Mouse (Mus musculus): ENCODE measurements around the gene Rbm42. TPM values are rescaled to one million over a fixed set of nuclear protein-coding genes. Genes with fewer than 3 reads are reported as not detected.

Gene Rbm42
- polyA plus RNA-seq, 1 experiment from 2014 or later: 125 TPM

- H3K4me1 ChIP-seq (ENCODE audit: control insufficient read depth, insufficient read depth, low read length): no peaks in the 10 kb centered on the region
- no peaks in the 10 kb centered on the region for H3K9me3 ChIP-seq (ENCODE audit: control insufficient read depth, low read length)
- H3K4me2 ChIP-seq (ENCODE audit: low read depth, severe bottlenecking): no peak overlapping the region
- no peak for ATAC-seq (ENCODE audit: insufficient number of reproducible peaks, low FRiP score, low TSS enrichment, low read depth)
- H3K4me3 ChIP-seq (ENCODE audit: low read depth, low read length): no peak overlapping the region
- WGBS: 41% methylated on average over 3 of the region's 3 CpGs
- H3K27ac ChIP-seq (replicated peaks; ENCODE audit: low read depth, low read length): no peak overlapping the region
- no peak overlapping the region for H3K9ac ChIP-seq (ENCODE audit: low read length)
- H3K36me3 ChIP-seq (ENCODE audit: control insufficient read depth, insufficient read depth, low read length): no peaks in the 10 kb centered on the region
- H3K27me3 ChIP-seq (ENCODE audit: control insufficient read depth, insufficient read depth, low read length): no peaks in the 10 kb centered on the region
- DNase-seq (ENCODE audit: low spot score): no peak
Measured at GRCm38 (mm10) chr7:30669229-30669628, 19.1 kb upstream of the Rbm42 start.

- Histone ChIP-seq H3K9me3 (ENCODE audit: control insufficient read depth, low read length) (no peaks in the 10 kb centered on the region), H3K9ac (ENCODE audit: low read length) (peak overlapping the region; percentile 76), H3K27me3 (ENCODE audit: control insufficient read depth, insufficient read depth, low read length) (no peaks in the 10 kb centered on the region), H3K36me3 (ENCODE audit: control insufficient read depth, insufficient read depth, low read length) (no peaks in the 10 kb centered on the region), H3K4me1 (ENCODE audit: control insufficient read depth, insufficient read depth, low read length) (no peaks in the 10 kb centered on the region), H3K27ac (replicated peaks; ENCODE audit: low read depth, low read length) (no peak overlapping the region), H3K4me2 (ENCODE audit: low read depth, severe bottlenecking) (peak overlapping the region; percentile 51), H3K4me3 (ENCODE audit: low read depth, low read length) (peak overlapping the region; percentile 61)
- ATAC-seq (ENCODE audit: insufficient number of reproducible peaks, low FRiP score, low TSS enrichment, low read depth): 0 out of 2 replicates have a peak, but pooled peaks have one; percentile 31
- DNase-seq (ENCODE audit: low spot score): peak; percentile 26
- WGBS: 11% methylated on average over 11 of the region's 11 CpGs
Measured at GRCm38 (mm10) chr7:30665321-30665720, 15.2 kb upstream of the Rbm42 start.

GRCm38 (mm10) chr7:30664529-30665200, 14.5 kb upstream of the Rbm42 start, which contains the start of gene Haus5:
TSS of gene Haus5 (minus strand) at chr7:30664994.
- Histone ChIP-seq H3K27me3 (ENCODE audit: control insufficient read depth, insufficient read depth, low read length) (no peaks in the 10 kb centered on the region), H3K4me3 (ENCODE audit: low read depth, low read length) (peak within 1 kb of the TSS; percentile 61), H3K36me3 (ENCODE audit: control insufficient read depth, insufficient read depth, low read length) (no peaks in the 10 kb centered on the region; the same call in 1 of the 2 replicates), H3K4me2 (ENCODE audit: low read depth, severe bottlenecking) (peak within 1 kb of the TSS; percentile 51), H3K27ac (replicated peaks; ENCODE audit: low read depth, low read length) (no peak within 1 kb of the TSS), H3K9ac (ENCODE audit: low read length) (peak within 1 kb of the TSS; percentile 76), H3K9me3 (ENCODE audit: control insufficient read depth, low read length) (no peaks in the 10 kb centered on the region), H3K4me1 (ENCODE audit: control insufficient read depth, insufficient read depth, low read length) (no peaks in the 10 kb centered on the region)
- under 1% methylated on average over 34 of the region's 34 CpGs for WGBS
- ATAC-seq (ENCODE audit: insufficient number of reproducible peaks, low FRiP score, low TSS enrichment, low read depth) (peak; percentile 92), DNase-seq (ENCODE audit: low spot score) (peak; percentile 97)

GRCm38 (mm10) chr7:30639083-30639482, 11.0 kb downstream of the Rbm42 start:
- no peaks in the 10 kb centered on the region for H3K9me3 ChIP-seq (ENCODE audit: control insufficient read depth, low read length)
- WGBS: 13% methylated on average over 4 of the region's 4 CpGs
- H3K9ac ChIP-seq (ENCODE audit: low read length): no peak overlapping the region
- no peak overlapping the region for H3K27ac ChIP-seq (replicated peaks; ENCODE audit: low read depth, low read length)
- ATAC-seq (ENCODE audit: insufficient number of reproducible peaks, low FRiP score, low TSS enrichment, low read depth) (no peak), DNase-seq (ENCODE audit: low spot score) (peak; percentile 25)
- H3K4me3 ChIP-seq (ENCODE audit: low read depth, low read length): no peak overlapping the region
- H3K36me3 ChIP-seq (ENCODE audit: control insufficient read depth, insufficient read depth, low read length): peaks cover 14% of the 10 kb centered on the region; the same call in 1 of the 2 replicates
- H3K4me1 ChIP-seq (ENCODE audit: control insufficient read depth, insufficient read depth, low read length): peaks cover 3% of the 10 kb centered on the region; the same call in 1 of the 2 replicates
- no peak overlapping the region for H3K4me2 ChIP-seq (ENCODE audit: low read depth, severe bottlenecking)
- peaks cover 18% of the 10 kb centered on the region for H3K27me3 ChIP-seq (ENCODE audit: control insufficient read depth, insufficient read depth, low read length)

GRCm38 (mm10) chr7:30636395-30636794, 13.7 kb downstream of the Rbm42 start:
- H3K9ac ChIP-seq (ENCODE audit: low read length): 0 out of 2 replicates have a peak overlapping the region, but pooled peaks have one; percentile 18
- DNase-seq (ENCODE audit: low spot score) (no peak), ATAC-seq (ENCODE audit: insufficient number of reproducible peaks, low FRiP score, low TSS enrichment, low read depth) (no peak)
- H3K27me3 ChIP-seq (ENCODE audit: control insufficient read depth, insufficient read depth, low read length): peaks cover 33% of the 10 kb centered on the region
- 20% methylated on average over 11 of the region's 11 CpGs for WGBS
- H3K27ac ChIP-seq (replicated peaks; ENCODE audit: low read depth, low read length): no peak overlapping the region
- H3K9me3 ChIP-seq (ENCODE audit: control insufficient read depth, low read length): no peaks in the 10 kb centered on the region
- H3K4me1 ChIP-seq (ENCODE audit: control insufficient read depth, insufficient read depth, low read length): peaks cover 3% of the 10 kb centered on the region; the same call in 1 of the 2 replicates
- peaks cover 4% of the 10 kb centered on the region; the same call in 1 of the 2 replicates for H3K36me3 ChIP-seq (ENCODE audit: control insufficient read depth, insufficient read depth, low read length)
- no peak overlapping the region; the same call in 1 of the 2 replicates for H3K4me2 ChIP-seq (ENCODE audit: low read depth, severe bottlenecking)
- no peak overlapping the region for H3K4me3 ChIP-seq (ENCODE audit: low read depth, low read length)

GRCm38 (mm10) chr7:30635752-30636151, 14.4 kb downstream of the Rbm42 start, which contains the start of gene Etv2:
TSS of gene Etv2 (minus strand) at chr7:30635852.
- no peak within 1 kb of the TSS for H3K27ac ChIP-seq (replicated peaks; ENCODE audit: low read depth, low read length)
- H3K9ac ChIP-seq (ENCODE audit: low read length): 0 out of 2 replicates have a peak within 1 kb of the TSS, but pooled peaks have one; percentile 18
- WGBS: 4% methylated on average over 5 of the region's 5 CpGs
- H3K27me3 ChIP-seq (ENCODE audit: control insufficient read depth, insufficient read depth, low read length): peaks cover 33% of the 10 kb centered on the region
- peak within 1 kb of the TSS; percentile 11; the same call in 1 of the 2 replicates for H3K4me2 ChIP-seq (ENCODE audit: low read depth, severe bottlenecking)
- H3K4me1 ChIP-seq (ENCODE audit: control insufficient read depth, insufficient read depth, low read length): peaks cover 3% of the 10 kb centered on the region; the same call in 1 of the 2 replicates
- H3K36me3 ChIP-seq (ENCODE audit: control insufficient read depth, insufficient read depth, low read length): no peaks in the 10 kb centered on the region
- ATAC-seq (ENCODE audit: insufficient number of reproducible peaks, low FRiP score, low TSS enrichment, low read depth) (no peak), DNase-seq (ENCODE audit: low spot score) (no peak)
- peak within 1 kb of the TSS; percentile 19; the same call in 1 of the 2 replicates for H3K4me3 ChIP-seq (ENCODE audit: low read depth, low read length)
- H3K9me3 ChIP-seq (ENCODE audit: control insufficient read depth, low read length): no peaks in the 10 kb centered on the region

GRCm38 (mm10) chr7:30634621-30635020, 15.5 kb downstream of the Rbm42 start:
- Histone ChIP-seq H3K9me3 (ENCODE audit: control insufficient read depth, low read length) (no peaks in the 10 kb centered on the region), H3K4me3 (ENCODE audit: low read depth, low read length) (peak overlapping the region; percentile 19; the same call in 1 of the 2 replicates), H3K9ac (ENCODE audit: low read length) (no peak overlapping the region), H3K36me3 (ENCODE audit: control insufficient read depth, insufficient read depth, low read length) (no peaks in the 10 kb centered on the region), H3K27me3 (ENCODE audit: control insufficient read depth, insufficient read depth, low read length) (peaks cover 33% of the 10 kb centered on the region), H3K4me2 (ENCODE audit: low read depth, severe bottlenecking) (peak overlapping the region; percentile 11; the same call in 1 of the 2 replicates), H3K27ac (replicated peaks; ENCODE audit: low read depth, low read length) (no peak overlapping the region), H3K4me1 (ENCODE audit: control insufficient read depth, insufficient read depth, low read length) (peaks cover 3% of the 10 kb centered on the region; the same call in 1 of the 2 replicates)
- ATAC-seq (ENCODE audit: insufficient number of reproducible peaks, low FRiP score, low TSS enrichment, low read depth): peak; percentile 60
- under 1% methylated on average over 20 of the region's 20 CpGs for WGBS
- peak; percentile 86 for DNase-seq (ENCODE audit: low spot score)

GRCm38 (mm10) chr7:30633762-30634412, 16.2 kb downstream of the Rbm42 start:
- H3K36me3 ChIP-seq (ENCODE audit: control insufficient read depth, insufficient read depth, low read length): no peaks in the 10 kb centered on the region
- H3K4me3 ChIP-seq (ENCODE audit: low read depth, low read length): peak overlapping the region; percentile 7; the same call in 1 of the 2 replicates
- DNase-seq (ENCODE audit: low spot score) (peak; percentile 46), ATAC-seq (ENCODE audit: insufficient number of reproducible peaks, low FRiP score, low TSS enrichment, low read depth) (no peak)
- no peak overlapping the region for H3K27ac ChIP-seq (replicated peaks; ENCODE audit: low read depth, low read length)
- H3K27me3 ChIP-seq (ENCODE audit: control insufficient read depth, insufficient read depth, low read length): peaks cover 33% of the 10 kb centered on the region
- H3K9me3 ChIP-seq (ENCODE audit: control insufficient read depth, low read length): no peaks in the 10 kb centered on the region
- H3K4me1 ChIP-seq (ENCODE audit: control insufficient read depth, insufficient read depth, low read length): peaks cover 2% of the 10 kb centered on the region; the same call in 1 of the 2 replicates
- WGBS: 5% methylated on average over 27 of the region's 27 CpGs
- H3K9ac ChIP-seq (ENCODE audit: low read length): no peak overlapping the region
- peak overlapping the region; percentile 11; the same call in 1 of the 2 replicates for H3K4me2 ChIP-seq (ENCODE audit: low read depth, severe bottlenecking)

Measured in limb, embryonic 11.5 days (tissue).